Mouse (Mus musculus): ENCODE measurements around the gene Zfp146.

DNA sequence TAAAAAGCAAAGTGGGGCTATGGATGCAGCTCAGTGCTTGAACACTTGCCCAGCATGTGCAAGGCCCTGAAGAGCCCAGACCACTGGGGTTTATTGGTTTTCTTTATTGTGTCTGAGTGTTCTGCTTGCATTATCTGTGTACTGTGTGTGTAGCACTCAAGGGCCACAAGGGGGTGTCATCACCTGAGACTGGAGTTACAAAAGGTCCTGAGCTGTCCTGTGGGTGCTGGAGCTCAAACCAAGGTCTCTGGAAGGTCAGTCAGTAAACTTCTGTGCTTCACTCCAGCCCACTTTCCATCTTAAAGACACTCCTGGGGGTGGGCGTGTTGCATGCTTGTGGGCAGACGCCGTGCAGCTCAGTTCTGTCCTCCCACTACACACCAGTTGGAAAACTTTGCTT lies 14.0 kb downstream of the Zfp146 start:
- no peak for TF ChIP-seq POLR2A (IDR thresholded peaks at IDR 0.05; ENCODE audit: low read depth, low read length)
- TF ChIP-seq CTCF (IDR thresholded peaks at IDR 0.05; ENCODE audit: extremely low read depth, insufficient read length, insufficient replicate concordance, low read depth, low read length): no peak

Measured in small intestine, adult 2 months (tissue).